Mouse (Mus musculus) stomach, postnatal 0 days (tissue): Measurements from ENCODE around the gene AI467606. TPM values are rescaled to one million over a fixed set of nuclear protein-coding genes. Genes with fewer than 3 reads are reported as not detected.

Source experiments
- ATAC-seq: fragments of 200-750 bp; cut with Nextera tagmentation; 2 replicates; pipeline ENCODE4 v1.8.0; 2017; ENCODE audit not compliant: low FRiP score, low TSS enrichment
- DNase-seq: peaks from one replicate; pipeline ENCODE4 v3.0.0-alpha.2; 2016; ENCODE audit warnings: low spot score
- H3K27ac ChIP-seq: fragments of 300-500 bp; sonication (generic); replicated peaks from 2 replicates; pipeline ENCODE4 v1.5.1; 2014; ENCODE audit warnings: mild to moderate bottlenecking, control low read depth
- H3K27me3 ChIP-seq: fragments of 300-500 bp; sonication (generic); 2 replicates; pipeline ENCODE4 v1.6.1; 2014; ENCODE audit warnings: low read length; ENCODE audit not compliant: control insufficient read depth, insufficient read depth
- H3K36me3 ChIP-seq: fragments of 300-500 bp; sonication (generic); 2 replicates; pipeline ENCODE4 v1.6.1; 2014; ENCODE audit warnings: low read length, mixed read lengths; ENCODE audit not compliant: control insufficient read depth, insufficient read depth
- H3K4me1 ChIP-seq: fragments of 300-500 bp; sonication (generic); replicated peaks from 2 replicates; pipeline ENCODE4 v1.6.1; 2014; ENCODE audit warnings: antibody characterized with exemption; ENCODE audit not compliant: control insufficient read depth, insufficient read depth
- H3K4me2 ChIP-seq: fragments of 300-500 bp; sonication (generic); replicated peaks from 2 replicates; pipeline ENCODE4 v1.6.1; 2014; ENCODE audit warnings: low read depth, mild to moderate bottlenecking, control low read depth, moderate library complexity
- H3K4me3 ChIP-seq: fragments of 300-500 bp; sonication (generic); 2 replicates; pipeline ENCODE4 v1.5.1; 2014; ENCODE audit warnings: low read depth, low read length, control low read depth
- H3K9ac ChIP-seq: fragments of 300-500 bp; sonication (generic); 2 replicates; pipeline ENCODE4 v1.6.1; 2014; ENCODE audit warnings: mild to moderate bottlenecking, low read length, control low read depth, mixed read lengths
- H3K9me3 ChIP-seq: fragments of 300-500 bp; sonication (generic); 2 replicates; pipeline ENCODE4 v1.6.1; 2016; ENCODE audit warnings: low read length; ENCODE audit not compliant: control insufficient read depth
- CTCF ChIP-seq: IDR thresholded peaks from 2 replicates; pipeline ENCODE4 v1.5.1; 2016; ENCODE audit warnings: antibody characterized with exemption, low read depth, mild to moderate bottlenecking, moderate library complexity
- EP300 ChIP-seq: optimal IDR thresholded peaks from 2 replicates; pipeline ENCODE3; 2016; ENCODE audit warnings: antibody characterized with exemption
- WGBS: fragments of 180-500 bp; shearing (Covaris S2); extraction: QIAGEN DNeasy Blood & Tissue Kit; methylation state at CpG from one replicate; pipeline ENCODE4 v1.1.7; 2014; 5-methylcytosine and 5-hydroxymethylcytosine counted together
- polyA plus RNA-seq: library from polyadenylated mRNA; unstranded; fragments of >200 nt; fragmentation: Nextera tagmentation; extraction: Ambion mirVana; gene quantifications from 2 replicates; pipeline ENCODE4 v1.2.1, GENCODE M21; 2015

Gene AI467606
- polyA plus RNA-seq, 1 experiment from 2014 or later, result 4.0 TPM

DNA sequence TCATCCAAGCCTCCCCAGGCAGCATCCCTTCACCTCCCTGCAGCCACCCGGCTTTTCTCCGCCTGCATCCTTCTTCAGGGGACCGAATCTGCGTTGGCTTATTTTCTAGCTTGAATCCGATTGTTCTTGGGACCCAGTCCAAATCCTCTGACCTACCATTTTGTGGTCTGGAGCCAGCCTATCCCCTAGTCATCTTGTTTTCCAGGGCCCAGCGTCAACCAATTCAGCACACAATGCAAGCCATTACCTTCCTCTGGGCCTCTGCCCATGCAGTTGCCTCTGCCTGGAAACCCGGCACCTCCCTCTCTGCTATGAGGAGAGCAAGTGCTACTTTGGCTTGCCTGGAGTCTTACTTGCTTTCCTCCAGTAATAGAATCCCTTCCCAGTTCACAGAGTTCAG lies 14.4 kb downstream of the AI467606 start:
- no peak for TF ChIP-seq CTCF
- TF ChIP-seq EP300, result no peak
- 75% methylated on average over 7 of the region's 7 CpGs for WGBS
- ATAC-seq (no peak), DNase-seq (no peak)
- Histone ChIP-seq H3K36me3 (no peaks in the 10 kb centered on the region), H3K27me3 (no peaks in the 10 kb centered on the region), H3K9me3 (no peaks in the 10 kb centered on the region), H3K9ac (no peak overlapping the region), H3K4me2 (no peak overlapping the region), H3K4me3 (no peak overlapping the region), H3K27ac (no peak overlapping the region), H3K4me1 (no peaks in the 10 kb centered on the region)

DNA sequence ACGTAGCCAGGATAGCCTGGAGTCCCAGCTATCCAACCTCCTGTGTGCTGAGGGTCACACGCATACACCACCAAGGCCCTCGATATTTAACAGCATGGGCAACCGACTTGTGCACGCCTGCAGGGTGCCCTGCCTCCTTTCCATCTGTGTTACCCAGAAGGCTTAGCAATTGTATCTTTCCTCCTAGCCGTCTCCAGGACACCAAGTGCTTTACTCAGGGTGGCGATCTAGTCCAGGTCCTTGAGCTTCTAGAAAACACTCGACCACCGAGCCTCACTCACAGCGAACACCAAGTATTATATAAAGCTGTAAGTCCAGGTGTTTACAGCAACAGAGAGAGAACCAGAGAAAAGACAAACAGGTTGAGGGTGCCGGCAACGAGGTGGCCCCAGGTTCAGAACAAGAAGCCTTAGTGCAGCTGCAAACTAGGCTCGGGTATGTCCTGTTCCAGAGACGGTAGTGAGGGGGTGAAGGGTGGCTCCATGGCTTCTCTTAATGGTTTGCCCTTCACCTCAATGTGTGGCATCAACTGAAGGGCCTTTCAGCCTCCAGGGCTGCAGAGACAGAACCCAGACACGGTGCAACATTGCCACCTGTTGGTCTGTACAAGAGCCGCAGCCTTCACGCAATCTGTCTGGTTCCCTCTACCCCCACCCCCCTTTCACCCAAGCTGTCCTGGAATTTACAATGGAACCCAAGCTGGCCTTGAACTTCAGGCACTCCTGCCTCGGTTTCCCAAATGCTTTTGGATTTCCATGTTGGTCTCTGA lies 19.3 kb downstream of the AI467606 start:
- ATAC-seq (peak; percentile 35; the same call in 1 of the 2 replicates), DNase-seq (peak; percentile 77)
- no peak for TF ChIP-seq EP300
- peak; percentile 91 for TF ChIP-seq CTCF
- no peak overlapping the region for H3K27ac ChIP-seq
- H3K9me3 ChIP-seq, result no peaks in the 10 kb centered on the region
- H3K4me2 ChIP-seq, result no peak overlapping the region
- H3K4me3 ChIP-seq, result no peak overlapping the region
- H3K27me3 ChIP-seq, result no peaks in the 10 kb centered on the region
- H3K36me3 ChIP-seq, result no peaks in the 10 kb centered on the region
- no peaks in the 10 kb centered on the region for H3K4me1 ChIP-seq
- 41% methylated on average over 18 of the region's 18 CpGs for WGBS
- no peak overlapping the region for H3K9ac ChIP-seq

DNA sequence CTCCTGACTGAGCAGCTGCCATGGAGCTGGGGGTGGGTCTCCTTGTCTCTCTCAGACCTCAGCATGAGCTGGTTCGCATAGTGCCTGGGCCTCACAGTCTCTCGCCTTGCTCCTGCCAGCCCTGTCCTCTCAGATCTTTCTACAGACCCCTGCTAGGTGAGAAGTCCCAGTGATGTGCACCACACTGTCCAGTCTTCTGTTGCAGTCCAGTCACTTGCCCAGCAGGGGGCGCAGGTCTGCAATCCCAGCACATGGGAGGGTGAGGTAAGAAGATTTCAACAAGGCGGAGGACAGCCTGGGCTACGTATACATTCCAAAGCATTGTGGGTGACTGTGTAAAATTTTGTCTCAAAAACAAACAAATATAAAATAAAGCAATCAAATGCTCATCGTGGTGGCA lies 20.3 kb downstream of the AI467606 start:
- Histone ChIP-seq H3K4me3 (no peak overlapping the region), H3K4me2 (no peak overlapping the region), H3K27me3 (no peaks in the 10 kb centered on the region), H3K4me1 (no peaks in the 10 kb centered on the region), H3K36me3 (no peaks in the 10 kb centered on the region), H3K27ac (no peak overlapping the region), H3K9ac (no peak overlapping the region), H3K9me3 (no peaks in the 10 kb centered on the region)
- DNase-seq (peak; percentile 58), ATAC-seq (peak; percentile 27; the same call in 1 of the 2 replicates)
- 42% methylated on average over 6 of the region's 6 CpGs for WGBS
- TF ChIP-seq CTCF, result peak; percentile 77
- no peak for TF ChIP-seq EP300

DNA sequence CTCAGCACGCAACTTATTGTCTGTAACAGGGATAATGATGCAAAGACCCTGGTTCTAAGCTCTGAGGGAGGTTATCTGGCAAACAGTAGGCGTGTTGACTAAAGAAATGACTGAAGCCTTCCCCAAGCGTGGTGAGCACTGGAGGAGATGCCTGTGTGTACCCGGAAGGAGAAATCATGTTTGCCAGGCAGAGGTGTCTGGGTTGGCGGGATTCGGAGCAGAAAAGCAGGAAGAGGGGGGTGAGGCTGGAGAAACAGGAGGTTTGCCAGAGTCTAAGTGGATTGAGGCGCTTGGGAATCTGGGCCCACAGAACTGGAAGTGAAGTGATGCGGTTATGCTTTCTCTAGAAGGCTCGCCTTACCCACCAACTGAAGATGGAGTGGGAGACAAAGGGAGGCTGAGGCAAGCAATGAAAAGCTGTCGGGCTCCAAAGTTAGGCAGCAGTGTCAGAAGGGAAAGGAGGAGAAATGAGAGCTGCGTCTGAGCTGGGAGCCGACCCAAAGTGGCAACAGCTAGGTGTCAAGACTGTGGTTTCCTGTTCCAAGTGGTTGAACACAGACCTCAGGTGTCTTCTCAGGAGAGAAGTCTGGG lies 21.2 kb downstream of the AI467606 start:
- Histone ChIP-seq H3K4me1 (no peaks in the 10 kb centered on the region), H3K9ac (no peak overlapping the region), H3K9me3 (no peaks in the 10 kb centered on the region), H3K4me2 (no peak overlapping the region), H3K27me3 (no peaks in the 10 kb centered on the region), H3K36me3 (no peaks in the 10 kb centered on the region), H3K4me3 (no peak overlapping the region), H3K27ac (no peak overlapping the region)
- ATAC-seq (no peak), DNase-seq (no peak)
- 60% methylated on average over 12 of the region's 12 CpGs for WGBS
- TF ChIP-seq CTCF (no peak), EP300 (no peak)

DNA sequence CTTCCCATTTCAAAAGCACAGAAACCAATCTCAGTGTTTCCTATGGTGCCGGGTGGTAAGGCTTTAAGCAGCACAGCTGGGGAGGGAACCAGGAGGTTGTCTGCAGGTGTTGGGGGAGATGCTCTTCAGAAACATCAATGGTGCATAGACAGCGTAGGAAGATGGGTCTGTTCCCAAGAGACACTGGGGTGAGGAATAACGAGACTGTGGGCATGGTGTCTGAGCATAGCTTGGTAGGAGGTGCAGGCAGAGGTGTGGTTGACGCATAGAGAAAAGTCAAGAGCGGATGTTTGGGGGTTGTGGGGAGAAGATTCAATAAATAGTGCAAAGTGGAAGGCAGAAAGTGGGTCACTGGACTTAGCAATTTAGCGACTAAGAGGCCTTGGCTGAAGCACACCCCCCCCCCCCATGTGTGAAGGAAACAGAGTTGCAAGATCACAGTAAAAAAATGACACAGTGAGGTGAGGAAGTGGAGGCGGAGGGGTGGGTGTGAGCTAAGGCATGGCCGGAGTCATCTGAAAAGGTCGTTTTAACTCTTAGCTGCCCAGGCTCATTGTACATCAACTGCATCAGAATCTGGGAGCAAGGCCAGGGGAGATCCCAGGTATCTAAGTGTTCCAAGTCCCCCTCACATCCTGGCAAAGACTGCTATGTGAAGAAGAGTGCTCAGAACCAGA lies 21.9 kb downstream of the AI467606 start:
- no peak for DNase-seq
- Histone ChIP-seq H3K9me3 (no peaks in the 10 kb centered on the region), H3K27me3 (no peaks in the 10 kb centered on the region), H3K36me3 (no peaks in the 10 kb centered on the region), H3K9ac (no peak overlapping the region), H3K4me3 (no peak overlapping the region), H3K27ac (no peak overlapping the region), H3K4me2 (no peak overlapping the region), H3K4me1 (no peaks in the 10 kb centered on the region)
- WGBS, result 40% methylated on average over 9 of the region's 9 CpGs
- TF ChIP-seq EP300, result no peak
- no peak for TF ChIP-seq CTCF
- ATAC-seq, result no peak
